Mouse (Mus musculus) forebrain, postnatal 0 days (tissue): ENCODE measurements around the gene Dtnb. TPM values are rescaled to one million over a fixed set of nuclear protein-coding genes. Genes with fewer than 3 reads are reported as not detected.

Source experiments
- ATAC-seq: fragments of 200-750 bp; cut with Nextera tagmentation; 2 replicates; pipeline ENCODE4 v1.8.0; 2017; ENCODE audit warnings: mild to moderate bottlenecking, moderate library complexity
- DNase-seq: peaks from one replicate; pipeline ENCODE4 v3.0.0-alpha.2; 2015
- H3K27ac ChIP-seq: fragments of 300-500 bp; sonication (generic); 2 replicates; pipeline ENCODE4 v1.5.1; 2014; ENCODE audit warnings: low read depth, mild to moderate bottlenecking, antibody characterized with exemption, low read length, moderate library complexity, mixed read lengths
- H3K27me3 ChIP-seq: fragments of 300-500 bp; sonication (generic); 2 replicates; pipeline ENCODE4 v1.6.1; 2014; ENCODE audit warnings: mild to moderate bottlenecking, low read length, mixed read lengths; ENCODE audit not compliant: insufficient read depth
- H3K36me3 ChIP-seq: fragments of 300-500 bp; sonication (generic); 2 replicates; pipeline ENCODE4 v1.6.1; 2014; ENCODE audit warnings: mild to moderate bottlenecking, moderate library complexity; ENCODE audit not compliant: insufficient read depth
- H3K4me1 ChIP-seq: fragments of 300-500 bp; sonication (generic); 2 replicates; pipeline ENCODE4 v1.6.1; 2014; ENCODE audit warnings: antibody characterized with exemption; ENCODE audit not compliant: insufficient read depth
- H3K4me2 ChIP-seq: fragments of 300-500 bp; sonication (generic); 2 replicates; pipeline ENCODE4 v1.6.1; 2014; ENCODE audit warnings: low read depth, mild to moderate bottlenecking, moderate library complexity
- H3K4me3 ChIP-seq: fragments of 300-500 bp; sonication (generic); 2 replicates; pipeline ENCODE4 v1.5.1; 2014; ENCODE audit warnings: low read depth, low read length, mixed read lengths
- H3K9ac ChIP-seq: fragments of 300-500 bp; sonication (generic); 2 replicates; pipeline ENCODE4 v1.6.1; 2014; ENCODE audit warnings: mild to moderate bottlenecking
- H3K9me3 ChIP-seq: fragments of 300-500 bp; sonication (generic); 2 replicates; pipeline ENCODE4 v1.6.1; 2016; ENCODE audit warnings: low read length
- CTCF ChIP-seq: sonication (generic); IDR thresholded peaks from 2 replicates; pipeline ENCODE4 v1.5.1; 2016; ENCODE audit warnings: antibody characterized with exemption, control low read depth, low read depth
- WGBS: fragments of 180-500 bp; shearing (Covaris S2); extraction: QIAGEN DNeasy Blood & Tissue Kit; methylation state at CpG from one replicate; pipeline ENCODE4 v1.1.7; 2014; 5-methylcytosine and 5-hydroxymethylcytosine counted together
- polyA plus RNA-seq: library from polyadenylated mRNA; unstranded; fragments of >200 nt; fragmentation: Nextera tagmentation; extraction: Ambion mirVana; gene quantifications from 2 replicates; pipeline ENCODE4 v1.2.1, GENCODE M21; 2015
- total RNA-seq: library from RNA; depleted of rRNA; stranded (reverse); fragments of >200 nt; gene quantifications from 2 replicates; pipeline ENCODE4 v1.2.3, GENCODE M21; 2014

Gene Dtnb
- total and polyA plus RNA-seq, 2 experiments from 2014 or later = 45.7 to 51.0 TPM

- H3K36me3 ChIP-seq = peaks cover under 1% of the 10 kb centered on the region; the same call in 1 of the 2 replicates
- H3K4me1 ChIP-seq = no peaks in the 10 kb centered on the region
Observed at GRCm38 (mm10) chr12:3692795-3693392, 120.7 kb downstream of the Dtnb start.

DNA sequence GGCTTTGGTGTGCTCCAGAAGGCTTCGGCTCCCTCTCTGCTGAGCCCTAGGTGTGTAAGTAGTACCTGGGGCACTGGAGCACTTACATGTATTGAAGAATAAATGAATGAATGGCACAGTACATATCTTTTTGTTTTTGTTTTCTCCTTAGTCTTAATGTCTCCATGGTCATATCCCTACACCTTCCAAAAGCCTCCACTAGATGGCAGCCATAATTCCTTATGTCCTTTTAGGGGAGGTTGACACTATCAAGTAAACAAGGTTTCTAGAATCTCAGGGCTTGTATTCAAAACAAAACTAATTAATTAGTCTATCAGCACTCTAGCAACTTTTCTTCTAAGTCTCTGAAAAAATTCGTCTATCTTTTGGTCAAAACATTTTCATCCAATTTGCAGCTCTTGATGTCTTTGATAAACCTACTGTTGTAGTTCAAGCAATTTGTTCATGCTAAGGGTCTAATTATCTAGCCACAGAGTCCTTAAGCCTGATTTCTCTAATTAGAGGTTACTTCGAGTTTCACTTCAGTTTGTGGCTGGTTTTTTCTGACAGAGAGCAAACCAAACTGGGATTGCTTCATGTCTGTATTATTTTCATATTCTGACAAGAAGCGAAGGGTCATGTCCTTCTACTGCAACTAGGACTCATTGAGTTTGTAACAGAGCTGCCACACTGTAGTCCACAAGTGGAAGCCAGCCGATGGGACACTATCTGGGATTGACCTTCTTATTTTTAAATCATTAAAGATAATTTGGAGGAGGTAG, 123.7 kb downstream of the Dtnb start:
- Histone ChIP-seq H3K27ac (no peak overlapping the region), H3K36me3 (peaks cover 3% of the 10 kb centered on the region; the same call in 1 of the 2 replicates), H3K4me2 (no peak overlapping the region), H3K4me3 (no peak overlapping the region), H3K9ac (no peak overlapping the region), H3K27me3 (no peaks in the 10 kb centered on the region), H3K9me3 (no peaks in the 10 kb centered on the region), H3K4me1 (no peaks in the 10 kb centered on the region)
- TF ChIP-seq CTCF = peak; percentile 76
- 57% methylated on average over 5 of the region's 5 CpGs for WGBS
- peak; percentile 78; the same call in 1 of the 2 replicates for ATAC-seq
- peak; percentile 74 for DNase-seq

More at GRCm38 (mm10) chr12:3692795-3693392, 120.7 kb downstream of the Dtnb start:
- TF ChIP-seq CTCF = no peak
- Histone ChIP-seq H3K9me3 (no peaks in the 10 kb centered on the region), H3K9ac (no peak overlapping the region), H3K4me2 (no peak overlapping the region), H3K4me3 (no peak overlapping the region), H3K27me3 (no peaks in the 10 kb centered on the region), H3K27ac (no peak overlapping the region)
- DNase-seq (no peak), ATAC-seq (no peak)
- 76% methylated on average over 6 of the region's 6 CpGs for WGBS

DNA sequence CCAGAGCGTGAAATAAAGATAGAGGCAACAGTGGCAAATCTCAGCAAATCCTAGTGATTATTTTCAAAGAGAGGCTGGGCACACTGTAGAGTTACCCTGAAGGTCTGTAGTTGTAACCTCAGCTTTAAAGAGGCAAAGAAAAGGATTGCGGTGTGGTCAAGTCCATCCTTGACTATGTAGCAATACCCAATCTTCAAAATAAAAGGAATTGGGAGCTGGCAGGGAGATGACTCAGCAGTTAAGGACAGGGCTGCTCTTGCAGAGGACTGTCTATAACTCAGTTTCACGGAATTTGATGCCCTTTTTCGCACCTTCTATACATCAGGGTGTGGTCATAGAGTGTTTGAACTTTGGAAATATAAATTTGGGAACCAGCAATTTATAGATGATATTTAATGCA, 128.3 kb downstream of the Dtnb start:
- H3K36me3 ChIP-seq = peaks cover 3% of the 10 kb centered on the region; the same call in 1 of the 2 replicates
- no peak overlapping the region for H3K4me3 ChIP-seq
- H3K9me3 ChIP-seq = no peaks in the 10 kb centered on the region
- H3K4me1 ChIP-seq = no peaks in the 10 kb centered on the region
- no peak for TF ChIP-seq CTCF
- no peaks in the 10 kb centered on the region for H3K27me3 ChIP-seq
- no peak overlapping the region for H3K9ac ChIP-seq
- no peak overlapping the region for H3K4me2 ChIP-seq
- ATAC-seq (no peak), DNase-seq (no peak)
- 88% methylated on average over 4 of the region's 4 CpGs for WGBS
- no peak overlapping the region for H3K27ac ChIP-seq

GRCm38 (mm10) chr12:3702903-3703302, 130.7 kb downstream of the Dtnb start:
- Histone ChIP-seq H3K4me3 (no peak overlapping the region), H3K36me3 (0 out of 2 replicates have a peak, but pooled peaks cover 3% of the 10 kb centered on the region), H3K27me3 (no peaks in the 10 kb centered on the region), H3K4me2 (no peak overlapping the region), H3K27ac (no peak overlapping the region), H3K9me3 (no peaks in the 10 kb centered on the region), H3K4me1 (no peaks in the 10 kb centered on the region), H3K9ac (no peak overlapping the region)
- ATAC-seq = no peak
- no peak for DNase-seq
- WGBS = 91% methylated on average over 7 of the region's 7 CpGs
- no peak for TF ChIP-seq CTCF

- DNase-seq (no peak), ATAC-seq (no peak)
- no peaks in the 10 kb centered on the region for H3K36me3 ChIP-seq
- H3K27ac ChIP-seq = peak overlapping the region; percentile 40; the same call in 1 of the 2 replicates
- no peaks in the 10 kb centered on the region for H3K9me3 ChIP-seq
- no peak overlapping the region for H3K9ac ChIP-seq
- 55% methylated on average over 4 of the region's 4 CpGs for WGBS
- no peak for TF ChIP-seq CTCF
- no peaks in the 10 kb centered on the region for H3K27me3 ChIP-seq
- H3K4me2 ChIP-seq = no peak overlapping the region
- H3K4me3 ChIP-seq = no peak overlapping the region
- no peaks in the 10 kb centered on the region for H3K4me1 ChIP-seq
Observed at GRCm38 (mm10) chr12:3719151-3719721, 147.1 kb downstream of the Dtnb start.

GRCm38 (mm10) chr12:3720527-3720926, 148.3 kb downstream of the Dtnb start:
- DNase-seq (peak; percentile 56), ATAC-seq (peak; percentile 88)
- H3K27me3 ChIP-seq = no peaks in the 10 kb centered on the region
- WGBS = 41% methylated on average over 2 of the region's 2 CpGs
- H3K4me1 ChIP-seq = no peaks in the 10 kb centered on the region
- no peak overlapping the region for H3K4me3 ChIP-seq
- no peak for TF ChIP-seq CTCF
- no peak overlapping the region for H3K4me2 ChIP-seq
- no peak overlapping the region for H3K9ac ChIP-seq
- H3K27ac ChIP-seq = 0 out of 2 replicates have a peak overlapping the region, but pooled peaks have one; percentile 37
- no peaks in the 10 kb centered on the region for H3K9me3 ChIP-seq
- H3K36me3 ChIP-seq = no peaks in the 10 kb centered on the region

- no peak for TF ChIP-seq CTCF
- ATAC-seq = no peak
- no peak overlapping the region for H3K27ac ChIP-seq
- no peaks in the 10 kb centered on the region for H3K36me3 ChIP-seq
- no peak overlapping the region for H3K9ac ChIP-seq
- WGBS = 9% methylated on average over 3 of the region's 3 CpGs
- H3K4me1 ChIP-seq = no peaks in the 10 kb centered on the region
- H3K4me3 ChIP-seq = no peak overlapping the region
- no peaks in the 10 kb centered on the region for H3K9me3 ChIP-seq
- no peaks in the 10 kb centered on the region for H3K27me3 ChIP-seq
- DNase-seq = peak; percentile 60
- no peak overlapping the region for H3K4me2 ChIP-seq
Observed at GRCm38 (mm10) chr12:3723762-3724161, 151.6 kb downstream of the Dtnb start.
